Mouse (Mus musculus) ovary, adult 18-20 months (tissue): ENCODE data around the gene Mfsd5.

Source experiments
- DNase-seq: peaks from one replicate; pipeline ENCODE4 v3.0.0; 2022; ENCODE audit warnings: low spot score, mixed read lengths

Gene Mfsd5

DNA sequence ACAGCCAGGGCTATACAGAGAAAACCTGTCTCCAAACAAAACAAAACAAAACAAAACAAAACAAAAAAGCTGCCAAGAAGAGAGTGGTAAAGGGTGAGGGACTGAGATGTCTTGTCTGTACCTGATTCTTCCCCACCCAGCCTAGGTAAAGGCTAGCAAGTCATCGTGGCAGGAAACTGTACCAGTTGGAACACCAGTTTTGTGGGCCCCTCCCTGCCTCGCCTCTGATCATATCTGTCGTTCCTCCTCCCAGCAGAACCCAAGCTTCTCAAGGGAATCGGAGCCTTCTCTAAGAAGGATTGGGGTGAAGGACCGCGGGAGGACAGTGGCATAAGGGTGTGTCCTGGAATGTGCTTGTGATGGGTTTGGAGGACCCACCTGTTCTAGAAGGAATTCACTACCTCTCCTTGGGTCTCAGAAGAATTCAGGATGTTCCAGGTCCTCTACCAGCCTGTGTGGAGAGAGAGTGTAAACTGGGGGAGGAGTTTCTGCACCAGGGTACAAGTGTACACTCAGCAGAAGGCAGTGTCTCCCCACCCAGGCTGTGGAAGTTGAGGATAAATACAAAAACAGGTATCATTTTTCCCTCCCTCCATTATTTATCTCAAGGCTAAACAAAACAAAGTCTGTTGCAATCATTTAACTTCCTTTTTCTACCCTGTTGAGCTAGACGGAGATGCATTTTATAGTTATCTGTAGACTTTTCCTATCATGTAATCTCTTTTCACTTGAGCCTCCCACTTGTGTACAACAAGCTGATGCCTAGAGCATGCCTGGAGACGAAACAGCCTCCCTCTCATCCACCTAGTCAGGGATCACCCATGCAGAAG lies 3.4 kb downstream of the Mfsd5 start:
- DNase-seq = no peak

DNA sequence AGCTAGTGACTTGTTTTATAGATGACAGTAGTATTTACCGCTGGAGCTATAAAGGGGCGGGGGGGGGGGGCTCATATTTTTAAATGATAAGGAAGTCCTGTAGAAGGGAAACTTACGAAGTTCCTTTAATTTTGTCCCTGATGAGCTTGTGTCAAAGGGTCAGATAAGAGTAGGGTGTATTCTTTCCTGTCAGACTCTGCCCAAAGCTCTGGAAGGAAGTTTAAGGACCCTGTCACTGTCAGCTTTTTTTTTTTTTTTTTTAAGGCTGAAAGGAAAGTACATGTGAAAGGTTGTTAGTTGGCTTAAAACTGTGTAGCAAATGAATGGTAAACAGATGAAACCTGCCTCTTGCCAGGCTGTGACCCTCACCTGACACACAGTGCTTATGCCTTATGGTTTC lies 4.4 kb downstream of the Mfsd5 start:
- DNase-seq = no peak

DNA sequence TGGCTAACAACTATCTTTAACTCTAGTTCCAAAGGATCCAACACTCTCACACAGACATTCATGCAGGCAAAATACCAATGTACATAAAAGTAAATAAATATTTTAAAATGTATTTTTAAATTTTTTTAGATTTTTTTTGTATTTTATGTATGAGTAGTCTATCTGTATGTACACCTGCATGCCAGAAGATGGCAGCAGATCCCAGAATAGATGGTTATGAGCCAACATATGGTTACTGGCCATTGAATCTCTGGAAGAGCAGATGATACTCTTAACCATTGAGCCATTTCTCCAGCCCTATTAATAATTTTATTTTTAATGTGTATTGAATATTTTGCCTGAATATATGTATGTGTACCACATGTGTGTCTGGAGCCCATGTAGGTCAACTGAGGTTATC lies 8.1 kb downstream of the Mfsd5 start:
- no peak for DNase-seq

GRCm38 (mm10) chr15:102295633-102296367 lies 16.5 kb downstream of the Mfsd5 start, which contains the start of gene Espl1:
Espl1 (plus strand) TSS chr15:102296266.
- peak; percentile 88 for DNase-seq

- no peak for DNase-seq
These were observed 17.2 kb downstream of the Mfsd5 start for GRCm38 (mm10) chr15:102296368-102297006.

- no peak for DNase-seq
These were observed 23.3 kb downstream of the Mfsd5 start for GRCm38 (mm10) chr15:102302542-102302941.

DNA sequence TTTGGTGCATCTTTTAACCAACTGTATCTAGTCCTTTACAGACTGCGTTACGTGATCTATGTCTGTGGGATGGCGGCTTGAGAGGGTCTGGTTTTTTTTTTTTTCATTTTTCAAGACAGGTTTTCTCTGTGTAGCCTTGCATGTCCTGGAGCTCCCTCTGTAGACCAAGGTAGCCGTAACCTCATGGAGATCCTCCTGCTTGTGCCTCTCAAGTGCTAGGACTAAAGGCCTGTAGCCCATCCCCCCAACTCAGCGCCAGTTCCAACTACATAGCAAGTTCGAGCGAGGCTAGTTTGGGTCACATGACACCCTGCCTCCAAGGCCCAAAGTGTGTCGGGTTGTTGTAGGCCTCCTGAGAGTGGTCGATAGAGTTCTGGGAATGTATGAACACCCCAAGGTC lies 29.5 kb downstream of the Mfsd5 start:
- DNase-seq = no peak

GRCm38 (mm10) chr15:102310074-102310845 lies 31.0 kb downstream of the Mfsd5 start:
- peak; percentile 62 for DNase-seq

- no peak for DNase-seq
These were observed 32.2 kb downstream of the Mfsd5 start for GRCm38 (mm10) chr15:102311489-102311888.

DNA sequence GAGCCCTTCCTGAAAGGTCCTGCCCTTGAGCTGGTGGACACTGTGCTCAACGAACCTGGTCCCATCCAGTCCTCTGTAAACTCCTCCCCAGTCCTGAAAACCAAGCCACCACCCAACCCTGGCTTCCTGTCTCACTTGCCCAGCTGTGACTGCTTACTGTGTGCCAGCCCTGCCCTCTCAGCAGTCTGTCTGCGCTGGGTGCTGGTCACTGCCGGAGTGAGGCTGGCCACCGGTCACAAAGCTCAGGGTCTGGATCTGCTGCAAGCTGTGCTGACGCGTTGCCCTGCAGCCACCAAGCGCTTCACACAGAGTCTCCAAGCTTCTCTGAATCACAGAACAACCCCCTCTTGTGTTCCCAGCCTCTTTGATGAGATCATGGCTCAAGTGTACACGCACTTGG lies 36.0 kb downstream of the Mfsd5 start:
- no peak for DNase-seq

DNA sequence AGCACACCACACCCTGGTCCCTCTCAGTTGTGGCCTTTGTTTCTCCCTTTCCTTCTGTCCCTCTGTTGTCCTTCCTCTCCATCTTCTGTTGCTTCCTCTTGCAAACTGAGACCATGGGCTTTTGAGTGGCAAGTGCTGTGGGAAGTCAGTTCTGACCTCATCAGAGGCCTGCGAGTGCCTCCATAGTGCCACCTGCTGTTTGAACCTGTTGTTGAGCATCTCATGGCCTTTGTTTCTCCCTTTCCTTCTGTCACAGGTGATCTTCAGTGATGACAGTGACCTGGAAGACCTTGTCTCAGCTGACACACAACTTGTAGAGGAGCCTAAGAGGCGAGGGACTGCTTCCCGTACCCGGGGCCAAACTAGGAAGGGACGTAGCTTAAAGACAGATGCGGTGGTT lies 37.0 kb downstream of the Mfsd5 start:
- no peak for DNase-seq

- no peak for DNase-seq
These were observed 45.6 kb downstream of the Mfsd5 start for GRCm38 (mm10) chr15:102324654-102325473.

GRCm38 (mm10) chr15:102326022-102326576 lies 46.8 kb downstream of the Mfsd5 start, which contains the start of gene Pfdn5:
Pfdn5 (plus strand) TSS chr15:102326116.
- DNase-seq = peak; percentile 73

DNA sequence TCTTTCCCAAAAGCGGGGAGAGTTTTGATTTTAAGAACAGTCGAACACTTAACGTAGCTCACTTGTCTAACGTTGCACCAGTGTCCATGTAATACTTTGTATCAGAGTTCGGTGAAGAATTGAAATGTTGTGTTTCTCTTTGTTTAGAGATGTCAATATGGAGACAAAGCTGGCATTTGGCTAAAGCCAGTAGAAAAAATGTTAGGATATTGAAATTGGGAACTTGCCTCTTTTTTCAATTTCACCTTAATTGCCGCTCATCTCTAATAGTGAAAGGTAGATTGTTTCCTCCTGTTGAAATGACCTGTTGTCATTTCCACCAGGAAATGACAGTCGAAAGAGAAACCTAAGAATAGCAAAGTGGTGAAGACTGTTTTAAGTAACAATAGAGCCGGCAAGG lies 47.6 kb downstream of the Mfsd5 start:
- DNase-seq = no peak
